Mouse (Mus musculus) frontal cortex, postnatal 10 days (tissue): ENCODE results near the gene Krt75.
"Not testable (repeated sequence)": the region's sequence is repeated elsewhere in the genome, so short reads cannot be mapped to it uniquely, and the experiment has no call there.

ENCODE experiments used
- DNase-seq, 2 experiments: peaks; one replicate each; pipeline ENCODE4 v3.0.0; 2022; ENCODE audit warnings: low spot score in 2 of 2, mixed read lengths in 1 of 2

The Krt75 gene

DNA sequence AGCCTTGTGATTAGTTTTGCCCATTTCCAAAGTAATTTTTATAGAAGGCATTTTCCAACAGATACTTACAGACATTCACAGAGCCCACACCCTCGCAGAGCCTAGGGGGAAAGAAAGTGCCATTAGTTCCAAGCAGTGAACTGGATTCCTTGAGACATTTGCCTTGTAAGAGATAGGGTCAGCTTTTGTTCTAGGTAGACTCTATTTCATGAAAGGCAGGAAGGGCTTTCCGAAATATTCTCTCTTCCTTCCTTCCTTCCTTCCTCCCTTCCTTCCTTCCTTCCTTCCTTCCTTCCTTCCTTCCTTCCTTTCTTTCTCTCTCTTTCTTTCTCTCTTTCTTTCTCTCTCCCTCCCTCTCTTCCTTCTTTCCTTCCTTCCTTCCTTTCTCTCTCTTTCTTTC is 56.5 kb downstream of the Krt75 start, which contains the start of gene Gm49425:
Gm49425 (minus strand) TSS at position 101 of the 400 bp plus-strand sequence.
- DNase-seq = not testable (repeated sequence)
